Mouse (Mus musculus) forebrain, embryonic 10.5 days (tissue): ENCODE results near the gene Golph3l. TPM values are rescaled to one million over a fixed set of nuclear protein-coding genes. Genes with fewer than 3 reads are reported as not detected.
"Not testable (repeated sequence)": the region's sequence is repeated elsewhere in the genome, so short reads cannot be mapped to it uniquely, and the experiment has no call there.

Experiments used
- DNase-seq: peaks from one replicate; pipeline ENCODE4 v3.0.0-alpha.2; 2017; ENCODE audit warnings: low spot score; ENCODE audit errors: extremely low spot score
- H3K27ac ChIP-seq: fragments of 300-500 bp; sonication (generic); 2 replicates; pipeline ENCODE4 v1.5.1; 2016; ENCODE audit warnings: mild to moderate bottlenecking
- H3K27me3 ChIP-seq: fragments of 300-500 bp; sonication (generic); 2 replicates; pipeline ENCODE4 v1.6.1; 2016; ENCODE audit warnings: mild to moderate bottlenecking; ENCODE audit not compliant: poor library complexity, severe bottlenecking
- H3K36me3 ChIP-seq: fragments of 300-500 bp; sonication (generic); replicated peaks from 2 replicates; pipeline ENCODE4 v1.6.1; 2016; ENCODE audit warnings: mild to moderate bottlenecking, moderate library complexity
- H3K4me1 ChIP-seq: fragments of 300-500 bp; sonication (generic); 2 replicates; pipeline ENCODE4 v1.6.1; 2016
- H3K4me3 ChIP-seq: fragments of 300-500 bp; sonication (generic); 2 replicates; pipeline ENCODE4 v1.5.1; 2016; ENCODE audit warnings: mild to moderate bottlenecking, moderate library complexity
- H3K9me3 ChIP-seq: fragments of 300-500 bp; sonication (generic); 2 replicates; pipeline ENCODE4 v1.6.1; 2016; ENCODE audit warnings: mild to moderate bottlenecking, moderate library complexity
- WGBS: fragments of 180-500 bp; shearing (Covaris S2); methylation state at CpG from one replicate; pipeline ENCODE4 v1.1.7; 2016; 5-methylcytosine and 5-hydroxymethylcytosine counted together
- polyA plus RNA-seq: library from polyadenylated mRNA; unstranded; fragments of >200 nt; fragmentation: Nextera tagmentation; extraction: Ambion mirVana; gene quantifications from 2 replicates; pipeline ENCODE4 v1.2.1, GENCODE M21; 2016

Gene Golph3l
- polyA plus RNA-seq = 29.6 and 30.7 TPM in 2 replicates

- peak within 1 kb of the TSS; percentile 84 for H3K27ac ChIP-seq
- DNase-seq = peak; percentile 90
- under 1% methylated on average over 12 of the region's 12 CpGs for WGBS
- peaks cover 14% of the 10 kb centered on the region for H3K4me1 ChIP-seq
- no peaks in the 10 kb centered on the region for H3K27me3 ChIP-seq
- peak within 1 kb of the TSS; percentile 76 for H3K4me3 ChIP-seq
- no peaks in the 10 kb centered on the region for H3K9me3 ChIP-seq
- peaks cover 29% of the 10 kb centered on the region for H3K36me3 ChIP-seq
Observed at GRCm38 (mm10) chr3:95588604-95589086, at the start of gene Golph3l. Gene Golph3l (plus strand): TSS chr3:95588934.

- no peaks in the 10 kb centered on the region for H3K36me3 ChIP-seq
- H3K4me3 ChIP-seq = no peak overlapping the region
- 91% methylated on average over 10 of the region's 10 CpGs for WGBS
- H3K4me1 ChIP-seq = no peaks in the 10 kb centered on the region
- H3K27me3 ChIP-seq = no peaks in the 10 kb centered on the region
- H3K27ac ChIP-seq = no peak overlapping the region
- no peak for DNase-seq
- no peaks in the 10 kb centered on the region for H3K9me3 ChIP-seq
Observed at GRCm38 (mm10) chr3:95538936-95539335, 49.8 kb upstream of the Golph3l start.

GRCm38 (mm10) chr3:95539837-95540236 is 48.9 kb upstream of the Golph3l start:
- Histone ChIP-seq H3K9me3 (no peaks in the 10 kb centered on the region), H3K4me1 (no peaks in the 10 kb centered on the region), H3K4me3 (no peak overlapping the region), H3K27ac (no peak overlapping the region), H3K36me3 (no peaks in the 10 kb centered on the region), H3K27me3 (no peaks in the 10 kb centered on the region)
- 89% methylated on average over 4 of the region's 4 CpGs for whole genome bisulfite sequencing
- DNase-seq = no peak

DNA sequence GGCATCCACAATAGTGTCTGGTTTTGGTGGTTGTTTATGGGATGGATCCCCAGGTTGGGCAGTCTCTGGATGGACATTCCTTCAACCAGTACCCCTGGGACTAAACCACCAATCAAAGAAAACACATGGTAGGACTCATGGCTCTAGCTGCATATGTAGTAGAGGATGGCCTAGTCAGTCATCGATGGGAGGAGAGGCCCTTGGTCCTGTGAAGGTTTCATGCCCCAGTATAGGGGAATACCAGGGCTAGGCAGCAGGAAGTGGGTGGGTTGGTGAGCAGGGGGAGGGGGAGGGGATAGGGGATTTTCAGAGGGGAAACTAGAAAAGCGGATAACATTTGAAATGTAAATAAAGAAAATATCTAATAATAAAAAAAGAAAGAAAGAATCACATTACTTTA is 47.5 kb upstream of the Golph3l start:
- not testable (repeated sequence) for H3K36me3 ChIP-seq, H3K27me3 ChIP-seq, H3K9me3 ChIP-seq, H3K4me1 ChIP-seq, H3K27ac ChIP-seq, DNase-seq, H3K4me3 ChIP-seq
- 96% methylated on average over 2 of the region's 2 CpGs for WGBS

DNA sequence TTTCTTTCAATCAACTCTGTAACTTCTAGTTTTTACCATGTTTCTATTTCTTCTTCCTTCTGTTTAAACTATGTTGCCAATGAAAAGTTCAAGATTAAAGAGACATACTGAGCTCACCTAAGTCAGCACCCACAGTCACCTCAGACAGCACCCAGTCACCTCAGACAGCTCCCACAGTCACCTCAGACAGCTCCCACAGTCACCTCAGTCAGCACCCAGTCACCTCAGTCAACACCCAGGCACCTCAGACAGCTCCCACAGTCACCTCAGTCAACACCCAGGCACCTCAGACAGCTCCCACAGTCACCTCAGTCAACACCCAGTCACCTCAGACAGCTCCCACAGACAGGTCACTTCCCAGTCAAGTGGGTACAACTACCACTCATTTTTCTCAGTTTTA is 46.6 kb upstream of the Golph3l start:
- Histone ChIP-seq H3K4me1 (no peaks in the 10 kb centered on the region), H3K9me3 (no peaks in the 10 kb centered on the region), H3K27me3 (no peaks in the 10 kb centered on the region), H3K36me3 (no peaks in the 10 kb centered on the region), H3K27ac (no peak overlapping the region), H3K4me3 (no peak overlapping the region)
- DNase-seq = no peak

DNA sequence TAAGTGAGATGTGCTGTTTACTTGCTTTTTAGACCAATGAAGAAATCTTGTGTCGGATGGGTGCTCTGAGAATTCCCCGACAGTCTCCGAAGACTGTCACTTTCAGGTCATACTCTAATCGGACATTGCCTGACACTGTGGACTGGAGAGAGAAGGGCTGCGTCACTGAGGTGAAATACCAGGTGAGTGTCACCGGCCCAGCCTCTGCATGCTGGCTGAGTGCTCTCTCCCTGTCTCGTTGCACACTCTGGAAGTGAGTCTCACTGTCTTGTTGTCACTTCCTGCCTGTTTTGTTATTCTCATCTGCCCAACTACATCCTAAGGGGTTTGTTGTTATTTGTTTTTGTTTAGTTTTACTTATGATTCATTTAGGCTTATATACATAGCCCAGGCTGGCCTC is 45.8 kb upstream of the Golph3l start:
- 75% methylated on average over 7 of the region's 7 CpGs for WGBS
- Histone ChIP-seq H3K27me3 (no peaks in the 10 kb centered on the region), H3K4me3 (no peak overlapping the region), H3K9me3 (no peaks in the 10 kb centered on the region), H3K36me3 (no peaks in the 10 kb centered on the region), H3K4me1 (no peaks in the 10 kb centered on the region), H3K27ac (no peak overlapping the region)
- DNase-seq = no peak

DNA sequence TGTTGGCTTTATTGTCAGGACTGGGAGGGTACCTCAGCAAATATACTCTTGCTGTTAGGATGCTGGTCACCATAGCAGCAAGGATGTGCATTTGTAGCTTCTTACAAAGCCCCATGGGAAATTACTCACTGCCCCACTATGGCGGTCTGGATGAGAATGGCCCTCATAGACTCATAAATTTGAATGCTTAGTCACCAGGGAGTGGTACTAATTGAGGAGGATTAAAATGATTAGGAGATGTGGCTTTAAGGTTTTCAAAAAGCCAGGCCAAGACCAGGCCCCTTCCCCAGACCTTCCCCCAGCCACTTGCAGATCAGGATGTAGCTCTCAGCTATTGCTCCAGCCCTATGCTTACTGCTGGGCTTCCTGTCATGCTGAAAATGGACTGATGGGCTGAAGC is 38.6 kb upstream of the Golph3l start:
- DNase-seq = no peak
- Histone ChIP-seq H3K27me3 (no peaks in the 10 kb centered on the region), H3K4me3 (no peak overlapping the region), H3K27ac (no peak overlapping the region), H3K36me3 (no peaks in the 10 kb centered on the region), H3K9me3 (no peaks in the 10 kb centered on the region), H3K4me1 (no peaks in the 10 kb centered on the region)
- 74% methylated on average over 1 of the region's 1 CpGs for WGBS

GRCm38 (mm10) chr3:95553986-95554385 is 34.7 kb upstream of the Golph3l start:
- Histone ChIP-seq H3K4me1 (no peaks in the 10 kb centered on the region), H3K9me3 (no peaks in the 10 kb centered on the region), H3K27me3 (no peaks in the 10 kb centered on the region), H3K36me3 (no peaks in the 10 kb centered on the region), H3K4me3 (no peak overlapping the region), H3K27ac (no peak overlapping the region)
- DNase-seq = no peak
- 75% methylated on average over 3 of the region's 3 CpGs for WGBS

DNA sequence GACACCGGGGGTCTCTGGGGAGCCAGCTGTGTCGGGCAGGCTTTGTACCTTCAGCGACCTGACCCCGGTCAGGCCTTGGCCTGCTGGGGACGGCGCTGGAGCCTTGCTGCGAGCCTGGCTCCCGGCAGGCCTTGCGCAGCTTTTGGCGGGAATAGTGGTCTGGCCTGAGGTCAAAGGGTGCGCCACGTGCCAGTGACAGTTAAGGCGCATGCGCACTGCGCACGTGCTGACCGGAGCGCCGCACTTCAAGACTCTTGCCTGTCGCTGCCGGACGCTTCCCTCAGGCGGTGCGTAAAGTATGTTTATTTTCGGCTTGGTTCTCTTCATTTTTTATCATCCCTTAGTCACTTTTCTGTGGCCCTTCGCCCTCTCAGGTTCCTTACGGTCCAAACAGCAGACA is 29.3 kb upstream of the Golph3l start, which contains the start of gene Hormad1:
TSS of gene Hormad1 (plus strand) at position 241 of the 400 bp plus-strand sequence.
- H3K4me1 ChIP-seq = no peaks in the 10 kb centered on the region
- no peak within 1 kb of the TSS for H3K4me3 ChIP-seq
- H3K9me3 ChIP-seq = 0 out of 2 replicates have a peak, but pooled peaks cover 3% of the 10 kb centered on the region
- no peaks in the 10 kb centered on the region for H3K27me3 ChIP-seq
- no peak for DNase-seq
- H3K27ac ChIP-seq = no peak within 1 kb of the TSS
- no peaks in the 10 kb centered on the region for H3K36me3 ChIP-seq
- WGBS = 92% methylated on average over 27 of the region's 27 CpGs

- Histone ChIP-seq H3K27ac (no peak overlapping the region), H3K9me3 (0 out of 2 replicates have a peak, but pooled peaks cover 3% of the 10 kb centered on the region), H3K36me3 (no peaks in the 10 kb centered on the region), H3K4me3 (no peak overlapping the region), H3K4me1 (no peaks in the 10 kb centered on the region), H3K27me3 (no peaks in the 10 kb centered on the region)
- no peak for DNase-seq
- 92% methylated on average over 3 of the region's 3 CpGs for WGBS
Observed at GRCm38 (mm10) chr3:95560738-95561137, 28.0 kb upstream of the Golph3l start.

- H3K36me3 ChIP-seq = no peaks in the 10 kb centered on the region
- DNase-seq = no peak
- no peak overlapping the region for H3K4me3 ChIP-seq
- 0 out of 2 replicates have a peak, but pooled peaks cover 3% of the 10 kb centered on the region for H3K9me3 ChIP-seq
- WGBS = 80% methylated on average over 2 of the region's 2 CpGs
- H3K27ac ChIP-seq = no peak overlapping the region
- H3K27me3 ChIP-seq = no peaks in the 10 kb centered on the region
- H3K4me1 ChIP-seq = no peaks in the 10 kb centered on the region
Observed at GRCm38 (mm10) chr3:95561826-95562225, 26.9 kb upstream of the Golph3l start.

- Histone ChIP-seq H3K36me3 (no peaks in the 10 kb centered on the region), H3K27ac (no peak overlapping the region), H3K4me3 (no peak overlapping the region), H3K4me1 (no peaks in the 10 kb centered on the region), H3K9me3 (no peaks in the 10 kb centered on the region), H3K27me3 (no peaks in the 10 kb centered on the region)
- 87% methylated on average over 3 of the region's 3 CpGs for WGBS
- no peak for DNase-seq
Observed at GRCm38 (mm10) chr3:95569585-95569984, 19.1 kb upstream of the Golph3l start.

DNA sequence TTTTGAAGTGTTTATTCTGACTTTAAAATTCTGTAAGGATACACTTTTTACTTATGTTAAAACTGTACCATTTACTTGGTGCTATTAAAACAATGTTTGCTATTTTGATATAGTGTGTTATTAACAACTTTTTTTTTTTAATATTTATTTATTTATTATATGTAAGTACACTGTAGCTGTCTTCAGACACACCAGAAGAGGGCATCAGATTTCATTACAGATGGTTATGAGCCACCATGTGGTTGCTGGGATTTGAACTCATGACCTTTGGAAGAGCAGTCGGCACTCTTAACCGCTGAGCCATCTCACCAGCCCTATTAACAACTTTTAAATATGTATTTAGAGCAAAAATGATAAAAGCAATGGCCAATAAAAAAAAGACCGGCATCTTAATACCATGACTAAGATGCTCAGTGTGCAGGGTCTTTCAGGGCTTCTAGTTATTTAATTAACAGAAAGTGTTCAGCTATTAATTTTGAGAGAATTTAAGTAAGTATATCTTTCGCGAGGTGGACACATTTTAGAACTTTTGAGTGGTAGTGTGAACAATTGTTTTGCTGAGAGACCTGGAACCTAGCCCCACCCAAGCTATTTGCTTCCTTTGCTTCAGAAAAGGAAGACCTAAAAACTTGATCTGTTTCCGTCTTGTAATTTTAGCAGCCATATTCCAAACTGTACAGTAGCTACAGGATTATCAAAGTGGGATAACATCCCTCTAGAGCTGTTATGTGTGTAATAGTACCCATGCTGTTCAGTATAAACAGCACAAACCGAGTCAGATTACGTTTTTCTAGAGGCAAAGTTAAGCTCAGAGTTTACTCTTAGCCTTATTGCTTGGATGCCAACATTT is 755 bp upstream of the Golph3l start:
- 53% methylated on average over 8 of the region's 8 CpGs for WGBS
- Histone ChIP-seq H3K9me3 (no peaks in the 10 kb centered on the region), H3K4me1 (peaks cover 14% of the 10 kb centered on the region), H3K27ac (peak overlapping the region; percentile 82), H3K36me3 (peaks cover 23% of the 10 kb centered on the region), H3K4me3 (peak overlapping the region; percentile 76), H3K27me3 (no peaks in the 10 kb centered on the region)
- DNase-seq = no peak
